Mouse (Mus musculus): ENCODE data around the gene Mrpl21.

Gene Mrpl21

DNA sequence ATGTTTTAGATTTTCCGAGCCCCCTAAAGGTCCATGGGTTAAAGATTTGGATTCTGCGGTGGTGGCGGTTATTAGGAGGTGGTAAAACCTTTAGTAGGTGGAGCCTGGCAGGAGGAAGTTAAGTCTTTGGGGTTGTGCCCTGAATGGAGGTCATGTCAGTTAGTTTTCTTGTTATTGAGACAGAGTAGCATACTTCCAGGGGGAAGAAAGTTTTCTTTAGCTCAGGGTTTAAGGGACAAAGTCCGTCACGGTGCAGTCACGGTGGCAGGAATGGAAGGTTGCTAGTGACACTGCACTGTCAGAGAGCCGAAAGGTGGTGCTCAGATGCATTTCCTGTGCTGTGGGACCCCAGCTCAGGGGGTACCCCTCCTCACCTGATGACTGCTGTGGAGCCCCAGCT lies 15.1 kb downstream of the Mrpl21 start:
- CTCF ChIA-PET = no interaction called here

DNA sequence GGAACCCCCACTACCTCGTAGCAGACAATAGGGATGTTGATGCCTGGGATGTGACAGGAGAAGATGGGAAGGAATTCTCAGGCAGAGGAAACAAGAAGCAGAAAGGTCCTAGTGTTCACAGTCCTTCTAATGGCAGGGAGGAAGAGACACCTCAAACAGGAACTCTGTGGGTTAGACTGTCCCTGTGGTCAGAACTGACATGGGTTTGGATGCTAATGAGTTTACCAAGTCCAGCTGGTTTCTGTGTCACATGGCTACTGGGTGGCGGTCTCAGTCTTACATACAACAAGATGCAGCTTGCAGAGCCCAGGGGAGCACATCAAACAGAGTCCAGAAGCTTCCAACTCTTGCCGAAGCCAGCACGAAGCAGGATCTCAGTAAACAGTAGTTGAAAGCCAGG lies 21.3 kb downstream of the Mrpl21 start:
- CTCF ChIA-PET = no interaction called here

DNA sequence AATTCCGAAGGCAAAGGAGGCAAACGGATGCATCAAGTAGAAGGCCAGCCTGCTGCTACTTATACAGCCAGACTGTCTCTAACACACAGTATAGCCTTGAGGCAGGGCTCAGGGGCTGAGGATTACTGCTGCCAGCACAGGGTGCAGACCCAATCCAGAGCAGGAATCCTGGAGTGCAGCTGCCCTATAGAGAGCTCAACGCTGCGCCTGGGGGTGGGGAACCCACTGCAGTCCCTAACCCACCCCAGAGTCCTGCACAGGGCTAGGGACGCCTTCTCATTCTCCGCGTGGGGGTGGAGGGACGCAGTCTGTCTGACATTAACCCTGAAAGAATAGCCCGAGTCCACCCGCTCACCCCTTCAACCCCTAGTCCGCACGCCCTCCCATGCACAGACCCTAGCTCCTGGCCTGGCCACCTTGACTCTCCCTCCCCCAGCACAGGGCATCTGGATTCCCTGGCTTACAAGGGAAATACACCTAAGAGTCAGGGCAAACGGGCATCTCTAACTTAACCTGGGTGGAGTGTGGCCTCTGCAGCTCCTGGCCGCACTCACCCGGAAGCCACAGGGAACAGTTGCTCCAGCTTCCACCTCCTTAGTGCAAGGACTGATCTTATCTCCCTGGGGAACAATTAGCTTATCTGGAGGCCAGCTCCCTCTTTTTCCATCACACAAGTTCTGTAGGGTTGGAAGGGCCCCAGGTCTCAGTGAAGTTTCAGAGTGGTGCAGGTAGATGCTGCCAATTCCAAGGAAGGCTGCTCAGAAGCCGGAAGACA lies 24.7 kb downstream of the Mrpl21 start:
- CTCF ChIA-PET = interaction anchor here (0.5 kb wide), 1 partner anchor 143 kb away, joined by 4 read pairs; no protein-coding TSS in a partner anchor

DNA sequence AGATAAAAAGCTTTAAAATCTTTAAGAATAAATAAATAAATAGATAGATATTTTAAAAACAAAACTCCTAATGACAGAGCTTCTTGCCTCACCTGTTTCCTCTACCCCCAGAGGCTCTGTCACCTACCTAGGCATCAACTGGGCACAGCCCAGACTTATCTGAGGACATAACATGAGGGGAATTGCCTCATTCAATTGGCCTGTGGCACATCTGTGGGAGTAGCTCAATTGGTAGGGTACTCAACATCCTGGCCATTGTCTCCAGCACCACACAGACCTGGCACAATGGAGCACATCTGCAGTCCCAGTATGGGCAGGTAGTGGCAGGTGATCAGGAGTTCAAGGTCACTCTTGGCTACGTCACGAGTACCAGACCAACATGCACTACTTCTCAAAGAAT lies 36.6 kb downstream of the Mrpl21 start:
- CTCF ChIA-PET = no interaction called here

DNA sequence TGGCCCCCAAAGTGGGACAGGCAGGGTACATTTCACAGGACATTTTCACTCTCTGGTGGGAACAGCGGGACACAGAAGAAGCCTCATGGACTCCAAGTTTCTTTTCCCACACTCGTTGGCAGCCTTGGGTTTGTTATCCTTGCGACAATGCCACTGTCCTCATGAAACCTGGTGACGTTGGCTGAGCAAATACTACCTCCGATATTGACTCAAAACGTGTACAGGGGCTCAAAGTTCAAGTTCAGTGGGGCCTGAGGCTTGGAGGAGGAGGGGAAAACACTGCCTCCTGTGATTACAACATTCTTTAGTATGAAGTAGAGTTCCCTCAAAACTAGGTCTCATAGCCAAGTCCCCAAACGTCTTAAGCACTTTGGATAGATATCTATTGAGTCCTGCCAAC lies 37.4 kb downstream of the Mrpl21 start:
- CTCF ChIA-PET = no interaction called here

DNA sequence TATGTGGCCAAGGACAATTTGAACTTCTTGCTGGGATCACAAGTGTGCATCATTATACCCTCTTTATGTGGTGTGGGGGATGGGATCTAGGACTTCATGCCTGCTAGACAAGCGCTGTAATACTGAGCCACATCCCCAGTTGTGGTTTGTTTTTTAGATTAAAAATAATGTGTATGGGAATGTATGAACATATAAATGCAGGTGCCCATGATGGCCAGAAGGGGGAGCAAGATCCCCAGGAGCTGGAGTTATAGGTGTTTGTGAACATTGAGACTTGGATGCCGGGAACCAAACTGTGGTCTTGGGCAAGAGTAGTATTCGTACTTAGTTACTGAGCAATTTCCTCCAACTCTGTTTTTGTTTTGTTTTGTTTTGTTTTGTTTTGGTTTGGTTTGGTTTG lies 38.1 kb downstream of the Mrpl21 start:
- CTCF ChIA-PET = interaction anchor here (0.6 to 1.0 kb wide), 2 partner anchors 22 to 130 kb away, joined by 3 read pairs; no protein-coding TSS in a partner anchor

DNA sequence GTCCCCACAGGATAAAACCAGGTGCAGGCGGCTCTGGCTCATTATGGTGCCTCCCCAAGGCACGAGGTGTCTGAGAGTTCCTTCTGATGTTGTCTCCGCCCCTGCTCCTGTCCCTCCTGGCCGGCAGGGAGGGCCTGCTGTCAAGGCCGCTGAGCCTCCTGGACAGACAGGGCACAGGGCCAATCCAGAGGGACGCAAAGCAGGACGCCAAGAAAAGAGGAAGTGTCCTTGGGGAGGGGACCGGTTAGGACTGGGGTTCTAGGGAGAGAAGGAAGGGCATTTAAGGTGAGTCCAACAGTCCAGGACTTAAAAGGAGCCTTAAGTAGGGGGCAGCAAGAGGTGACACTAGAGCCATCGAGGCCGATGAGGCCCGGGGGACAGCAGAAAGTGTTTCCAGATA lies 38.9 kb downstream of the Mrpl21 start:
- CTCF ChIA-PET = interaction anchor here (0.6 to 1.8 kb wide), 2 partner anchors 21 to 36 kb away, joined by 3 to 4 read pairs; no protein-coding TSS in a partner anchor

DNA sequence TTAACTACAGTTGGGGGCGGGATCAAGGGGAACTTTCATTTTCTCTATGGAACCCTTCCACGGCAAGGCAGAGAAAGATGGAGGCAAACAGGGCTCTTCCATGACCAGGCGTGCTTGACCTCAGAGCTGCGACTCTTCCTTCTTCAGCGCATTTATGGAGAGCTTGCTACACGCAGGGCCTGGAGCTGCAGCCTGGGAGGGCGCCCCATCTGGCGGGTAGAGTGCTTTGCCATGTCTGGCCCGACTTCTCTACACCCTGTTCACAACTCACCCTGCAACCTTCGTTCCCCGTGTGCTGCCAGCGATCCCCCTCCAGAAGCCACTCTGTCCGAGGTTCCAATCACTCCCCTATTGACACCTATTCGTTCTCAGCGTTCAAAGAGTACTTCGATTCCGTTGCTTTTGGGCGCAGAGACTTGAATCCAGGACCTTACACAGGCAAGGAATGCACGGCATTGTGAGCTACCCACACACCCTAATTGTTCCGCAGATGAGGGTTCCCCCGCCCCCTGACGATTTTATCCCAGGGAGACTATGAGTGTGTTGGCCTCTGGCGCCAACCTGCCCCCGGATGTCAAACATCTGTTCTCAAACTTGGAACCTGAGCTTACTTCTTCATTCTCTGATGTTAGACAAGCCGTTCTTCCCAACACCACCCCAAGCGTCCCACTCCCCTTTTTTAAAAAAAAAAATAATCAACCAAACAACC lies 39.7 kb downstream of the Mrpl21 start, which contains the start of gene Cpt1a:
Cpt1a (plus strand) TSS at position 74 of the 709 bp plus-strand sequence.
- CTCF ChIA-PET = interaction anchor here (1.4 to 1.8 kb wide), 2 partner anchors 35 to 128 kb away, joined by 3 to 4 read pairs; no protein-coding TSS in a partner anchor

DNA sequence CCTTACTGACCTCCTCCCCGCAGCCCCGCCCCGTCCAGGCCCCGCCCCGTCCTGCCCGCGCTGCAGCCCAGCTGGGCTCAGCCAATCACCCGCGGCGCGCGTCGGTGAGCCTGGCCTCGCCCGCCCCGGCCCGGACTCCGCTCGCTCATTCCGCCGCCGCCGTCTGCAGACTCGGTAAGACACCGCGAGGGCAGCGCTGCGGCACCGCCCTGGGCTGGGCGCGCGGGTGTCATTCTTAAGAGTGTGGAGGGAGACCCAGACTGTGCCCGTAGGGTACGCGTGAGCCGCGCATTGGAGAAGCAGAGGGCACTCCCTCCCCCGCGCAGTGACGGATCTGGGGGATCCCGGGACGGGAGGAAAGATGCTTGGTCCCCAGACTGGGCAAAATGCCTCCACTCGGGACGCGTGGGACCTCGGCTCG lies 40.5 kb downstream of the Mrpl21 start:
- CTCF ChIA-PET = interaction anchor here (1.4 kb wide), 1 partner anchor 127 kb away, joined by 3 read pairs; no protein-coding TSS in a partner anchor

DNA sequence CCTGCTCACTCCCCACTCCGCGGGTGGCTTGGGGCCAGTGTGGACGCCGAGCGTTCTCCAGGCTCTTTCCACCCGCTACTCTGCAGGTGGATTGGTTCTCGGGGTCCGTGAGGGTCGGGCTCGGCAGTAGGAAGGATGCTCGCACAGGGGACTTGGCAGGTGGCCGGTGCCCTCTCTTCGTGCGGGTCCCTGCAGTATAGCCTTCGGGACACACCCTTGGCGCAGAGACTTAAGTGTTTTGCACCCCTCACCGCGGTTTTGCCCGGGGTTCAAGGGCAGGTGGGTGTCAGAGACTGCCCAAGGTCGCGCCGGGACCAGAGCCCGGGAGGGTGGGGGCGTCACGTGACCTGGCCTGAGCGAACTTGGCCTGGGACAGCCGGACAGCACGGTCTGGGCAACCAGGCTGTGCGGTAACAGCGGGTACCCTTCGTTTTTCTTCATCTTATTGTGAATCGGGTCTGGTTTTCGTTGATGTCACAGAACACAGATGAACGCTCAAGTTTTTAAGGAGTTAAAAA lies 41.1 kb downstream of the Mrpl21 start:
- CTCF ChIA-PET = interaction anchor here (0.6 to 1.2 kb wide), 2 partner anchors 11 to 619 kb away, joined by 3 read pairs; no protein-coding TSS in a partner anchor

DNA sequence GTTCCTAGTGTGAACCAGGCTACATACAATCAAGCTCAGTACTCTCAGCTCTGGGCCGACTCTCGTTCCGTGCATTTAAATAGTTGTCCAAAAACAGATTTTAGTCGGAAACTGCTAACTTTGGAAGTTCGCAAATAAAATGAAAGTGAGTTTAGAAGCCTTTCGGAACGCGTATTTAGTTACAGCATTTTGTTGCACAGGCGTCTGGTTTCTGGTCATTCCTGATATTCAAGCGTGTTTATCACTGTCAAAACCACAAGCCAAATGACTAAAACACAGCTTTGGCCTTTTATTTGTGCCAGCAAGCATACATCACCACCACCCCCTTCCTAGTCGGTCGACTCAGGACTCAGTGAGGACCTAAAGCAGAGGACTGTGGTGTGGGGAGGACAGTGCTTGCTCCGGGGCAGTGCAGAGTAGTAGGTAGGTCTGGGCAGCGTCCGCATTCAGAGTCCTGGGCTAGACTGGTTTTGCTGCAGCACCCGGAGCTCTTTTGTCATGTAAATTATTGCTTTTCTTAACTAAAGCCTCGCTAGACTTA lies 41.6 kb downstream of the Mrpl21 start:
- CTCF ChIA-PET = interaction anchor here (0.6 to 1.2 kb wide), 2 partner anchors 10 to 619 kb away, joined by 3 read pairs; no protein-coding TSS in a partner anchor

DNA sequence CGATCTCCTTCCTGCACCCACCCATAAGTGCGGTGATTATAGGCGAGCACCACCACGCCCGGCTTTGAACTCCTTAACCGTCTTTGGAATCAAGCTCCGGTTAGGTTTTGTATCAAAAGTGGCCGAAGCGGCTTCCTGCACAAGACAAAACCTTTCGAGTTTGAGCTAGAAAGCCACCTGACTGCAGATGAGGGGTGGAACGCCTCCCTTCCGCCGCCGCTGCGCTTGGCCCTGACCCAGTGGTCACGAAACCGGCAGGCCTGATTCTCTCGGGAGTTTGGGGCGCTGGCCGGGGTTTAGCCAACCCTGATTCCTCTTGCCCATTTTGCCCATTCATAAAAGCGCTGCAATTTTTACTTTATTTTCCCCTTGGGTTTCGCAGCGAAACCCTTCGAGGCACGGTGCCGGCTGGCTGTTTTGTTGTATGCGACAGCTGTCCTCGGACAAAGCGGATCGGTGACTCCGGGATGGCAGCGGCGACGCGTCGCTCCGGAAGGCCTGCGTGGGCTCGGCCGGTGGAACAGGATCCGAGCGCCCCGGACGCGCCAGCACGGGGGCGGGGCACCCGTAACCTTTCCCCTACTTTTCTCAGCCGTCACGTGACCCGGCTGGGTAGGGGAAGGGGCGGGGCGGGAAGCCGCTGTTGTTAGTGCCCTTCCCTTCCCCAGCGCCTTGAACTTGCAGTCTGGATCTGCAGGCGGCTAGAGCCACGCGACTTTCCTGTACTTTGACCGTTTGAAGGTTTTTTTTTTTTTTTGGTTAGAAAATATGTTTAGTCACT lies 42.4 kb downstream of the Mrpl21 start:
- CTCF ChIA-PET = interaction anchor here (0.7 to 1.2 kb wide), 2 partner anchors 9 to 48 kb away, joined by 3 to 9 read pairs; no protein-coding TSS in a partner anchor

DNA sequence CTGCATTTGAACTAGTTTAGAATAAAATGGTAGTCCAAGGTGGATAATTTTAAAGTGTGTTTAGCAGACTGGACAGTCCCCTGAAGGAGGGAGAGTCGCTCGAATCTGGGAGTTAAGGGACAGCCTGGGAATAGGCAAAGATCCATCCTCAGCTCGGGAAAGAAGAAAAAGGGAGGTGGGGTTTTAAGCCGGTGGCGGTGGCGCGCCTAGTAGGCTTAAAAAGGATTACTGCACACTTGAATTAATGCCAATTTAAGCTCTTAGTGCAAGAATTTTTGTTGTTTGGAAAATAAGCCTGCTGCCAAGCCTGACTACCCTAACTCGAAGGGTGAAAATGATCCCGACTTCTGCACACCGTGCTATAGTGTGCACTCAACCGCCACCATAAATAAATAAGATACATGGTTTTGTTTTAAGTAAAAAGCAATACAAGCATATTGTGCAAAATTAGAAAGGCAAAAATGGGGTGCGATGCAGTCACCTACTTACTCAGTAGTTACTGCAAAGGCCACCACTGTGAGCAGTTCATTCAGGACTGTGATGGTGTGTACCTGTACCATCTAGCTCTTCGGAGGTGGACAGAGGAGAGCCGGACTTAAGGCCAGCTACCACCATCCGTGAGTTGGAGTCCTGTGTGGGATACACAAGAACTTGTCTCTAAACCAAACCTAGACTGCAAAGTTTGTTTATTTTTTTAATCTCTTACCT lies 43.2 kb downstream of the Mrpl21 start:
- CTCF ChIA-PET = interaction anchor here (0.7 kb wide), 1 partner anchor 47 kb away, joined by 9 read pairs; no protein-coding TSS in a partner anchor

DNA sequence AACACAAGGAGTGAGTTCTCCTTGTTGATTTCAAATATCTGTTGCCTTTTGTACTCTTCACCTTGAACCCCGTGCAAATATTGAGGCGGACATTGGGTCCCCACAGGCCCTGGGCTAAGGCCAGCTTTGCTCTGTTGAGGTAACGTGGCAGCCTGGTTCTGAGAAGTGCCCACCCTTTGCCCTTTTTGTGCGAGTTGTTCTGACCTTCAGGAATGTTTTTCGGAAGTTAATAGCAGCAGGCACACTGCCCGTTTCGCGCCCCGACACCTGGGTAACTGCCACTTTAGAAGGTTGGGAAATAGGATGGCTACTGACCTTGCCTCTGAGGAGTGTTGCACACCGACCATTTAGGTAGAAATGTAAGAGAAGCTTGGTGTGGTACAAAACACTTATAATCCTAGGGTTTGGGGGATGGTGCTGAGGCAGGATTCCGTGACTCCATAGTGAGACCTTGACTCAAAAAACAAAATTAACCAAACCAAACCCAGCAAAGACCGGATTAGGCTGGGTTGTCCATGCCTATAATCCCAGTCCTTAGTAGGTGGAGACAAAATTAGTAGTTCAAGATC lies 43.9 kb downstream of the Mrpl21 start:
- CTCF ChIA-PET = no interaction called here

DNA sequence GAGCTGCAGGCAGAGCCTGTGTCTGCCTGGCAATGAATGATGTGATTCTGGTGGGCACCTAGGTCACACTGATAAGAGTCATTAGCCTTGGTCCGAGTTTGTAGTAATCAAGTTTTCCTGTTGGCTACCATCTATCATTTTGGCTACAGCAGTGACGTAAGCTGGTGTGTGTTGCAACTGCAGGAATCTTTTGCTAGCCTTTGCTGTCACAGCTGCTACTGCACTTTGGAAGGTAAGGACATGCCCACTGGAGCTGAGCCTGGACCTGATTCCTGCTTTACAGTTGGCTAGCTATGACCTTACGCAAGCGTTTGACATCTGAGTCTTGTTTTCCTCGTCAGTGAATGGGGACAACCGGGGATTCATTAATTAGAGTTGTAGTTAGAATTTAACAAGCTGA lies 50.5 kb downstream of the Mrpl21 start:
- CTCF ChIA-PET = interaction anchor here (0.8 kb wide), 1 partner anchor 21 kb away, joined by 3 read pairs; no protein-coding TSS in a partner anchor

DNA sequence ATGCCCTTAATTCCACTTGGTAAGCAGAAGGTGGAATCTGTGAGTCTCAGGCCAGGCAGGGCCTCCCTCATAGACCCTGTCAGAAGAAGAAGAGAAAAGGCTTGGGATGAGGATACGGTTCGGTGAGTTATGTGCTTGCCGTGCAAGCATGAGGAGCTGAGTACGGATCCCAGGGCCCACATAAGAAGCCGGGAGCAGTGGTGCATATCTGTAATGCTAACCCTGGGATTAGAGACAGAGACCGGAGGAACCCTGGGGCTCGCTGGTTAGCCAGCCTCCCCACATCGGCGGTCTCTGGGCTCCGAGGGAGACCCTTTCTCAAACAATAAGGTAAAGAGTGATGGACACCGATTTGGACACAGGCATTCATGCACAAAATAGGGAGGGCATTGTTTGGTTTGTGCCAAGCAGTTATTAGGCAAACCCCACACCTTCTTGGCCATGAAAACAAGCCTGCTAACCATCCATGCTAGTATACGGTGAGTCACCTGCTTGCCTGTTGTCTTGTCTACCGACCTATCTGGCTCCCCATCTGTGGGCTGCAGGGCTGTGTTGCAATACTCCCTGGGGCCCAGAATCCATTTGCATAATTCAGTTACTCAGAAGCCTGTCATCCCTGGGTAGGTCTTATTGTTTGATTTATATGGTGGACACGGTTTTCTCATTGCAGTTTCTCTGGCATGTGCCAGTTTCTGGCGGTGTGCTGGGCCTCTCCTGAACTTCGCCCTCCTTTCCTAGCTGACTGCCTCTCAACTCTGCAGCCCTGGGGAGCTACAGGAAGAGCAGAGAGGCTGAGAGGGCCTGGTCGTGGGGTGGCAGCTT lies 51.2 kb downstream of the Mrpl21 start:
- CTCF ChIA-PET = interaction anchor here (0.8 to 1.5 kb wide), 2 partner anchors 9 to 20 kb away, joined by 3 read pairs; no protein-coding TSS in a partner anchor

DNA sequence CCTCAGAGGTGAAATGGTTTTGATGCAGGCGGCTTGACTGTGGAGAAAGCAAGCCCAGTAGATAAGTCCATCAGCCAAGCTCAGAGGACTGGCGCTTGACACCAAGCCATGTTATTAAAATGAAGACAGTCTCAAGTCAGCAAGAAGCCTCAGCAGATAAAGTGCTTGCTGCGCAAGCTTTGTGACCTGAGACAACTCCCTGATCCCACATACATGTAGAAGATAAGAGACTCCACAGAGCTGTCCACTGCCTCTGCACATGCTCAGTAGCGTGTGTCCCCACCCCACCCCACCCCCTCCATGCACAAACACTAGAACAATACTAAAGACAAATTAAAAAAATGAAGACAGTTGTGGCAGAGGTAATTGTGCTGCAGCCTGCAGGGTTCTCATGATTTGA lies 51.8 kb downstream of the Mrpl21 start:
- CTCF ChIA-PET = interaction anchor here (1.5 kb wide), 1 partner anchor 10 kb away, joined by 3 read pairs; no protein-coding TSS in a partner anchor

DNA sequence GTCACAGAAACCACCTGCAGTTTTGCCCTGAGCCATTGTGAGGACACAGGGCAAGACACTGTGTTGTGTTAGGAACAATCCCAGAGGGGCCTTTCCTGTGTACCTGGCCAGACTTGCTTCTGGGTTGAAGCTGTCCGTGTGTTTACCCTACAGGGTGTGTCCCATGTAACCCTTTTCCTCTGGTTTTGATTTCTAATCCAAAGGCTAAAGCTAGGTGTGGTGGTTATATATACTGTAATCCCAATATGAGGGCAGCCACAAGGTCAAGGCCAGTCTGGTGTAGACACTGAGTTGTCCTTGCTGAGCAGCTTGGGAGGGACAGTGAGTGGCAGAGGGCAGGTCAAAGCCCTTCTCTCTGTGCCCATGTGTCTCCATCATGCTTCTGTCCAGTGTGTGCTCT lies 53.2 kb downstream of the Mrpl21 start:
- CTCF ChIA-PET = no interaction called here
